Mouse (Mus musculus) kidney, embryonic 14.5 days (tissue): ENCODE measurements around the gene Nsun6. TPM values are rescaled to one million over a fixed set of nuclear protein-coding genes. Genes with fewer than 3 reads are reported as not detected.

ENCODE experiments used
- ATAC-seq: fragments of 200-750 bp; cut with Nextera tagmentation; 2 replicates; pipeline ENCODE4 v1.8.0; 2017; ENCODE audit warnings: moderate number of reproducible peaks, mild to moderate bottlenecking, moderate TSS enrichment, moderate library complexity; ENCODE audit not compliant: low FRiP score, low TSS enrichment
- H3K27ac ChIP-seq: fragments of 300-500 bp; sonication (generic); 2 replicates; pipeline ENCODE4 v1.5.1; 2014; ENCODE audit warnings: low read depth, mild to moderate bottlenecking, low read length, moderate library complexity, mixed read lengths
- H3K27me3 ChIP-seq: fragments of 300-500 bp; sonication (generic); 2 replicates; pipeline ENCODE4 v1.6.1; 2014; ENCODE audit warnings: mild to moderate bottlenecking, low read length; ENCODE audit not compliant: control insufficient read depth, insufficient read depth
- H3K36me3 ChIP-seq: fragments of 300-500 bp; sonication (generic); 2 replicates; pipeline ENCODE4 v1.6.1; 2014; ENCODE audit warnings: low read length, mixed read lengths; ENCODE audit not compliant: control insufficient read depth, insufficient read depth
- H3K4me1 ChIP-seq: fragments of 300-500 bp; sonication (generic); 2 replicates; pipeline ENCODE4 v1.6.1; 2014; ENCODE audit warnings: low read length, mixed read lengths; ENCODE audit not compliant: control insufficient read depth, insufficient read depth
- H3K4me2 ChIP-seq: fragments of 300-500 bp; sonication (generic); replicated peaks from 2 replicates; pipeline ENCODE4 v1.6.1; 2014; ENCODE audit warnings: low read depth, mild to moderate bottlenecking, low read length
- H3K4me3 ChIP-seq: fragments of 300-500 bp; sonication (generic); 2 replicates; pipeline ENCODE4 v1.5.1; 2014; ENCODE audit warnings: mild to moderate bottlenecking, low read length
- H3K9ac ChIP-seq: fragments of 300-500 bp; sonication (generic); 2 replicates; pipeline ENCODE4 v1.6.1; 2014; ENCODE audit warnings: low read depth, mild to moderate bottlenecking, low read length, moderate library complexity
- H3K9me3 ChIP-seq: fragments of 300-500 bp; sonication (generic); 2 replicates; pipeline ENCODE4 v1.6.1; 2016; ENCODE audit warnings: low read length; ENCODE audit not compliant: control insufficient read depth
- WGBS: fragments of 180-500 bp; shearing (Covaris S2); extraction: QIAGEN DNeasy Blood & Tissue Kit; methylation state at CpG from one replicate; pipeline ENCODE4 v1.1.7; 2014; 5-methylcytosine and 5-hydroxymethylcytosine counted together
- polyA plus RNA-seq: library from polyadenylated mRNA; unstranded; fragments of >200 nt; fragmentation: Nextera tagmentation; extraction: Ambion mirVana; gene quantifications from 2 replicates; pipeline ENCODE4 v1.2.1, GENCODE M21; 2014

The Nsun6 gene
- 11.2 and 14.1 TPM in 2 replicates for polyA plus RNA-seq

- no peaks in the 10 kb centered on the region for H3K27me3 ChIP-seq
- peak within 1 kb of the TSS; percentile 61 for H3K4me2 ChIP-seq
- no peaks in the 10 kb centered on the region for H3K9me3 ChIP-seq
- H3K4me1 ChIP-seq, result peaks cover 13% of the 10 kb centered on the region; the same call in 1 of the 2 replicates
- no peaks in the 10 kb centered on the region for H3K36me3 ChIP-seq
- peak within 1 kb of the TSS; percentile 80 for H3K4me3 ChIP-seq
- peak within 1 kb of the TSS; percentile 87 for H3K27ac ChIP-seq
- ATAC-seq, result peak; percentile 99
- whole genome bisulfite sequencing, result 1% methylated on average over 67 of the region's 75 CpGs
- peak within 1 kb of the TSS; percentile 89 for H3K9ac ChIP-seq
These were observed at the start of gene Nsun6 for GRCm38 (mm10) chr2:15054945-15055637. TSS of gene Nsun6 (minus strand) at chr2:15055069.

GRCm38 (mm10) chr2:15104386-15104785 is 49.5 kb upstream of the Nsun6 start:
- Histone ChIP-seq H3K9ac (no peak overlapping the region), H3K36me3 (no peaks in the 10 kb centered on the region), H3K4me2 (no peak overlapping the region), H3K4me1 (no peaks in the 10 kb centered on the region), H3K27ac (no peak overlapping the region), H3K9me3 (no peaks in the 10 kb centered on the region), H3K4me3 (no peak overlapping the region), H3K27me3 (no peaks in the 10 kb centered on the region)
- ATAC-seq, result no peak
- 68% methylated on average over 1 of the region's 1 CpGs for WGBS

- no peak overlapping the region for H3K9ac ChIP-seq
- WGBS, result 54% methylated on average over 3 of the region's 3 CpGs
- H3K9me3 ChIP-seq, result no peaks in the 10 kb centered on the region
- H3K4me1 ChIP-seq, result no peaks in the 10 kb centered on the region
- H3K27me3 ChIP-seq, result no peaks in the 10 kb centered on the region
- H3K36me3 ChIP-seq, result no peaks in the 10 kb centered on the region
- no peak overlapping the region for H3K4me3 ChIP-seq
- ATAC-seq, result no peak
- H3K4me2 ChIP-seq, result no peak overlapping the region
- no peak overlapping the region for H3K27ac ChIP-seq
These were observed 41.7 kb upstream of the Nsun6 start for GRCm38 (mm10) chr2:15096514-15097090.

GRCm38 (mm10) chr2:15087308-15087707 is 32.4 kb upstream of the Nsun6 start:
- Histone ChIP-seq H3K4me1 (no peaks in the 10 kb centered on the region), H3K9ac (no peak overlapping the region), H3K27me3 (no peaks in the 10 kb centered on the region), H3K4me3 (no peak overlapping the region), H3K36me3 (no peaks in the 10 kb centered on the region), H3K27ac (no peak overlapping the region), H3K9me3 (no peaks in the 10 kb centered on the region), H3K4me2 (no peak overlapping the region)
- no peak for ATAC-seq
- 84% methylated on average over 1 of the region's 1 CpGs for WGBS

GRCm38 (mm10) chr2:15083702-15084101 is 28.8 kb upstream of the Nsun6 start:
- no peaks in the 10 kb centered on the region for H3K9me3 ChIP-seq
- no peak overlapping the region for H3K9ac ChIP-seq
- no peaks in the 10 kb centered on the region for H3K4me1 ChIP-seq
- no peaks in the 10 kb centered on the region for H3K27me3 ChIP-seq
- 97% methylated on average over 2 of the region's 2 CpGs for WGBS
- no peak overlapping the region for H3K4me3 ChIP-seq
- H3K27ac ChIP-seq, result no peak overlapping the region
- ATAC-seq, result no peak
- no peak overlapping the region for H3K4me2 ChIP-seq
- peaks cover 18% of the 10 kb centered on the region for H3K36me3 ChIP-seq

GRCm38 (mm10) chr2:15067091-15067490 is 12.2 kb upstream of the Nsun6 start:
- Histone ChIP-seq H3K9me3 (no peaks in the 10 kb centered on the region), H3K9ac (no peak overlapping the region), H3K4me3 (no peak overlapping the region), H3K27me3 (no peaks in the 10 kb centered on the region), H3K27ac (no peak overlapping the region), H3K4me1 (no peaks in the 10 kb centered on the region), H3K36me3 (peaks cover 33% of the 10 kb centered on the region; the same call in 1 of the 2 replicates), H3K4me2 (no peak overlapping the region)
- 85% methylated on average over 5 of the region's 5 CpGs for WGBS
- no peak for ATAC-seq

GRCm38 (mm10) chr2:15065447-15065846 is 10.6 kb upstream of the Nsun6 start:
- Histone ChIP-seq H3K27ac (no peak overlapping the region), H3K4me1 (no peaks in the 10 kb centered on the region), H3K9ac (no peak overlapping the region), H3K4me2 (no peak overlapping the region), H3K9me3 (no peaks in the 10 kb centered on the region), H3K27me3 (no peaks in the 10 kb centered on the region), H3K4me3 (no peak overlapping the region), H3K36me3 (peaks cover 18% of the 10 kb centered on the region; the same call in 1 of the 2 replicates)
- 89% methylated on average over 2 of the region's 2 CpGs for WGBS
- ATAC-seq, result no peak

- Histone ChIP-seq H3K27me3 (no peaks in the 10 kb centered on the region), H3K4me2 (no peak overlapping the region), H3K4me1 (no peaks in the 10 kb centered on the region), H3K27ac (no peak overlapping the region), H3K36me3 (peaks cover 10% of the 10 kb centered on the region; the same call in 1 of the 2 replicates), H3K9me3 (no peaks in the 10 kb centered on the region), H3K9ac (no peak overlapping the region), H3K4me3 (no peak overlapping the region)
- no peak for ATAC-seq
- WGBS, result 78% methylated on average over 7 of the region's 7 CpGs
These were observed 9.8 kb upstream of the Nsun6 start for GRCm38 (mm10) chr2:15064380-15065269.
